ENCODE assay signal across 8 mouse cellular contexts in the genomic region with DNA sequence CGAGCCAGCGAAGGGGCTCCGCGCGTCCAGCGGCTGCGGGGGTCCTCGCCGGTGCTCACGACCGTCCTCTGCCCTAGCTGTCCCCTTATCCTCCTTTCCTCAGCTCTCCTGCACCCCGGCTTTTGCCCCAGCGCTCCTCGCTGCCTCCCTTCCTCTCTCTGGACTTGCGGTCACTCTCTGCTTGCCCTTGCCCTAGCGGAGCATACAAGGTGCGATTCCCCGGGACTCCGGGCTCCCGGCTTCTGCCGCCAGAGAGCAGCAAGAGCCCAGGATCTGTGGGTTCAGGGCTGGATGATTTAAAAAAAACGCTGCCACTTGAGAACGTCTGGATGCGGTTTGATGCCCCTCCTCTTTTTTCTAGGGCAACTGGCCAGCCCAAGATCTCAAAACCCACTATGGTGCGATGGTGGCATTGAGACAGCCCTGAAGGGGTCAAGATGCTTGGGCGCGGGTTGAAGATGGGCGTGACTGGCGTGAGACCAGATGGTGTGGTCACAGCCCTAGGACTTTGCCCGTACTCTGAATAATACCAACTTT. TPM values are rescaled to one million over a fixed set of nuclear protein-coding genes. Genes with fewer than 3 reads are reported as not detected.
DNase-seq lines count a peak whose midpoint lies in the region; ATAC-seq and TF ChIP-seq lines count a peak whose summit lies in the region.

No protein-coding gene starts in this region.

- peak; percentile 80 for DNase-seq in neural tube, embryonic 11.5 days (ENCODE audit: low spot score)
- no peak for DNase-seq in neural tube, embryonic 10.5 days (ENCODE audit: extremely low spot score, low spot score)
- DNase-seq in heart, embryonic 10.5 days (ENCODE audit: low spot score): peak; percentile 88
- DNase-seq in kidney, adult 9 months: peak; percentile 70
- DNase-seq in urinary bladder, postnatal 4 days (ENCODE audit: low spot score in 2 of 2): peak; percentile 52 to 76

- H3K9me3 ChIP-seq in neural tube, embryonic 11.5 days (ENCODE audit: control insufficient read depth, low read length): no peaks in the 10 kb centered on the region
- H3K9me3 ChIP-seq in heart, embryonic 10.5 days: no peaks in the 10 kb centered on the region
- H3K9me3 ChIP-seq in limb, embryonic 15.5 days: no peaks in the 10 kb centered on the region
- no peaks in the 10 kb centered on the region for H3K9me3 ChIP-seq in midbrain, embryonic 16.5 days (replicated peaks; ENCODE audit: control insufficient read depth, low read length, poor library complexity, severe bottlenecking)

- 1% methylated on average over 19 of the region's 30 CpGs for WGBS in neural tube, embryonic 11.5 days
- under 1% methylated on average over 19 of the region's 30 CpGs for WGBS in heart, embryonic 10.5 days
- under 1% methylated on average over 23 of the region's 30 CpGs for WGBS in limb, embryonic 15.5 days
- 1% methylated on average over 22 of the region's 30 CpGs for WGBS in midbrain, embryonic 16.5 days

- H3K36me3 ChIP-seq in neural tube, embryonic 11.5 days (ENCODE audit: control insufficient read depth, insufficient read depth, low read length): no peaks in the 10 kb centered on the region
- H3K36me3 ChIP-seq in heart, embryonic 10.5 days: no peaks in the 10 kb centered on the region
- H3K36me3 ChIP-seq in limb, embryonic 15.5 days: no peaks in the 10 kb centered on the region
- H3K36me3 ChIP-seq in midbrain, embryonic 16.5 days (ENCODE audit: control insufficient read depth, insufficient read depth, low read length): no peaks in the 10 kb centered on the region

- no peak overlapping the region for H3K27ac ChIP-seq in neural tube, embryonic 11.5 days (ENCODE audit: low read depth, low read length)
- H3K27ac ChIP-seq in embryonic fibroblast, embryonic 13.5 days (ENCODE audit: insufficient read depth, low read length): 0 out of 2 replicates have a peak overlapping the region, but pooled peaks have one; percentile 20
- H3K27ac ChIP-seq in heart, embryonic 10.5 days: peak overlapping the region; percentile 69
- no peak overlapping the region for H3K27ac ChIP-seq in limb, embryonic 15.5 days
- no peak overlapping the region for H3K27ac ChIP-seq in midbrain, embryonic 16.5 days (ENCODE audit: low read length)

- H3K4me3 ChIP-seq in neural tube, embryonic 11.5 days (ENCODE audit: low read depth, low read length): peak overlapping the region; percentile 51
- H3K4me3 ChIP-seq in embryonic fibroblast, embryonic 13.5 days (ENCODE audit: insufficient read depth, low read length): peak overlapping the region; percentile 39
- H3K4me3 ChIP-seq in heart, embryonic 10.5 days: peak overlapping the region; percentile 70
- H3K4me3 ChIP-seq in limb, embryonic 15.5 days: peak overlapping the region; percentile 51
- H3K4me3 ChIP-seq in midbrain, embryonic 16.5 days (ENCODE audit: low read depth, low read length): peak overlapping the region; percentile 47

- TF ChIP-seq CTCF in embryonic fibroblast, embryonic 13.5 days (IDR thresholded peaks at IDR 0.05; ENCODE audit: borderline replicate concordance, insufficient read depth, low read length): 0 out of 2 replicates have a peak, but pooled peaks have one; percentile 24

- no peak for TF ChIP-seq POLR2A in embryonic fibroblast, embryonic 13.5 days (IDR thresholded peaks at IDR 0.05; ENCODE audit: low read depth, low read length)

- peaks cover 7% of the 10 kb centered on the region; the same call in 1 of the 2 replicates for H3K4me1 ChIP-seq in neural tube, embryonic 11.5 days (ENCODE audit: control insufficient read depth, insufficient read depth, low read length)
- peaks cover 7% of the 10 kb centered on the region for H3K4me1 ChIP-seq in embryonic fibroblast, embryonic 13.5 days (ENCODE audit: control insufficient read depth, insufficient read depth, low read length)
- peaks cover 19% of the 10 kb centered on the region for H3K4me1 ChIP-seq in heart, embryonic 10.5 days
- H3K4me1 ChIP-seq in limb, embryonic 15.5 days: peaks cover 25% of the 10 kb centered on the region
- peaks cover 10% of the 10 kb centered on the region for H3K4me1 ChIP-seq in midbrain, embryonic 16.5 days (ENCODE audit: control insufficient read depth, insufficient read depth, low read length)

- peak overlapping the region; percentile 75 for H3K4me2 ChIP-seq in neural tube, embryonic 11.5 days (ENCODE audit: low read depth)
- peak overlapping the region; percentile 93 for H3K4me2 ChIP-seq in limb, embryonic 15.5 days
- H3K4me2 ChIP-seq in midbrain, embryonic 16.5 days (ENCODE audit: low read length): peak overlapping the region; percentile 88

- peak; percentile 39 for ATAC-seq in neural tube, embryonic 11.5 days (ENCODE audit: insufficient read depth, low FRiP score, low TSS enrichment)
- peak; percentile 56; the same call in 1 of the 2 replicates for ATAC-seq in limb, embryonic 15.5 days (ENCODE audit: insufficient number of reproducible peaks, low FRiP score, low TSS enrichment, low read depth)
- ATAC-seq in midbrain, embryonic 16.5 days: peak; percentile 83

- H3K9ac ChIP-seq in neural tube, embryonic 11.5 days (ENCODE audit: low read length): peak overlapping the region; percentile 35; the same call in 1 of the 2 replicates
- H3K9ac ChIP-seq in limb, embryonic 15.5 days: peak overlapping the region; percentile 34
- peak overlapping the region; percentile 58 for H3K9ac ChIP-seq in midbrain, embryonic 16.5 days (ENCODE audit: low read depth, low read length)

- peaks cover 55% of the 10 kb centered on the region for H3K27me3 ChIP-seq in neural tube, embryonic 11.5 days (ENCODE audit: control insufficient read depth, insufficient read depth, low read length)
- peaks cover 86% of the 10 kb centered on the region for H3K27me3 ChIP-seq in heart, embryonic 10.5 days (ENCODE audit: insufficient read depth, poor library complexity, severe bottlenecking)
- peaks cover 78% of the 10 kb centered on the region for H3K27me3 ChIP-seq in limb, embryonic 15.5 days
- peaks cover 63% of the 10 kb centered on the region for H3K27me3 ChIP-seq in midbrain, embryonic 16.5 days (ENCODE audit: control insufficient read depth, insufficient read depth, low read depth, low read length)

RNA-seq across cellular contexts. Expression of gene Adra1d, which starts 0.6 kb away (rescaled TPM):
- 0.32 and 0.36 TPM in 2 replicates for polyA plus RNA-seq in neural tube, embryonic 11.5 days (2014; fragmentation: Nextera tagmentation; extraction: Ambion mirVana)
- 9.2 and 10.5 TPM in 2 replicates for polyA plus RNA-seq in embryonic fibroblast, embryonic 13.5 days (2011; ENCODE audit: insufficient read length, low read depth, missing spikeins)
- 0.21 and 0.59 TPM in 2 replicates for polyA plus RNA-seq in heart, embryonic 10.5 days (2016; fragmentation: Nextera tagmentation; extraction: Ambion mirVana)
- 0.71 and 0.72 TPM in 2 replicates for polyA plus RNA-seq in limb, embryonic 15.5 days (2015; fragmentation: Nextera tagmentation; extraction: Ambion mirVana)
- not detected in 2 replicates for polyA plus RNA-seq in midbrain, embryonic 16.5 days (2015; fragmentation: Nextera tagmentation; extraction: Ambion mirVana)

Comparison
In these comparisons a context has a peak if more than half of its experiments do, and no peak if none do; other contexts are left out.
1. H3K27ac ChIP-seq: peak in embryonic fibroblast, embryonic 13.5 days (single experiment) and heart, embryonic 10.5 days (single experiment); none in neural tube, embryonic 11.5 days (single experiment), limb, embryonic 15.5 days (single experiment) and midbrain, embryonic 16.5 days (single experiment).
2. Peak in every context shown above with its lines, with median percentiles within 50 percentile points of each other: ATAC-seq, H3K4me2 ChIP-seq, H3K4me3 ChIP-seq and H3K9ac ChIP-seq.